Mouse (Mus musculus): ENCODE results near the gene Dab2ip. TPM values are rescaled to one million over a fixed set of nuclear protein-coding genes. Genes with fewer than 3 reads are reported as not detected.
A peak's percentile ranks its signal among the peaks of the same experiment; 100 is the strongest.

Gene Dab2ip
- polyA plus RNA-seq, 1 experiment from 2014 or later, result 40.0 TPM

DNA sequence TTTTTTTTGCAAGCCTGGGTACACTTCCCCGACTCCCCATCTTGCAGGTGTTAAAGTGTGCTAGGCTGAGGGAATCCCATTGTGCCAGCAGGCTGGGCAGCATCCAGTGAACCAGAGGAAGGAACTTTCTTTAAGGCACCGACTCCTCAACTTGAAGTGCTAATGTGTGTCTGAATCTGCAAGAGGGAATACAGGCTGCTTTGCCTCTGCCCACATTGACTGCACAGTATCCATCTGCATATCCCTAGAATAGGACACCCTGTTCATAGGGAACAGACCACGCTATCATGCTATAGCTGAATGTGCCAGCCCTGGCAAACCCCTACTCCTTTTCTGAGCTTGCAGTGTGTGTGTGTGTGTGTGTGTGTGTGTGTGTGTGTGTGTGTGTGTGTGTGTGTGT lies 115.1 kb downstream of the Dab2ip start:
- Histone ChIP-seq H3K4me1 (peaks cover 100% of the 10 kb centered on the region), H3K4me2 (no peak overlapping the region), H3K27ac (replicated peaks) (no peak overlapping the region), H3K4me3 (no peak overlapping the region), H3K27me3 (replicated peaks) (no peaks in the 10 kb centered on the region), H3K9me3 (no peaks in the 10 kb centered on the region), H3K36me3 (0 out of 2 replicates have a peak, but pooled peaks cover 9% of the 10 kb centered on the region), H3K9ac (no peak overlapping the region; the same call in 1 of the 2 replicates)
- ATAC-seq (ENCODE audit: extremely low read depth, insufficient number of reproducible peaks, low FRiP score, low TSS enrichment), result no peak
- 75% methylated on average over 3 of the region's 3 CpGs for WGBS

GRCm38 (mm10) chr2:35673986-35674385 lies 115.9 kb downstream of the Dab2ip start:
- 0 out of 2 replicates have a peak, but pooled peaks cover 5% of the 10 kb centered on the region for H3K36me3 ChIP-seq
- no peak overlapping the region for H3K27ac ChIP-seq (replicated peaks)
- no peak for ATAC-seq (ENCODE audit: extremely low read depth, insufficient number of reproducible peaks, low FRiP score, low TSS enrichment)
- H3K9ac ChIP-seq, result no peak overlapping the region
- WGBS, result 46% methylated on average over 3 of the region's 3 CpGs
- no peaks in the 10 kb centered on the region for H3K27me3 ChIP-seq (replicated peaks)
- H3K4me2 ChIP-seq, result no peak overlapping the region
- H3K9me3 ChIP-seq, result no peaks in the 10 kb centered on the region
- no peak overlapping the region for H3K4me3 ChIP-seq
- peaks cover 100% of the 10 kb centered on the region for H3K4me1 ChIP-seq

- no peaks in the 10 kb centered on the region for H3K9me3 ChIP-seq
- WGBS, result 71% methylated on average over 5 of the region's 5 CpGs
- H3K27ac ChIP-seq (replicated peaks), result no peak overlapping the region
- ATAC-seq (ENCODE audit: extremely low read depth, insufficient number of reproducible peaks, low FRiP score, low TSS enrichment), result no peak
- no peak overlapping the region for H3K9ac ChIP-seq
- 0 out of 2 replicates have a peak, but pooled peaks cover 5% of the 10 kb centered on the region for H3K36me3 ChIP-seq
- H3K27me3 ChIP-seq (replicated peaks), result no peaks in the 10 kb centered on the region
- H3K4me2 ChIP-seq, result no peak overlapping the region
- peaks cover 100% of the 10 kb centered on the region for H3K4me1 ChIP-seq
- H3K4me3 ChIP-seq, result no peak overlapping the region
Observed at GRCm38 (mm10) chr2:35674431-35674830, 116.4 kb downstream of the Dab2ip start.

- no peak for ATAC-seq (ENCODE audit: extremely low read depth, insufficient number of reproducible peaks, low FRiP score, low TSS enrichment)
- H3K9ac ChIP-seq, result peak overlapping the region; percentile 65
- WGBS, result 14% methylated on average over 5 of the region's 5 CpGs
- H3K4me1 ChIP-seq, result peaks cover 100% of the 10 kb centered on the region
- peak overlapping the region; percentile 84 for H3K27ac ChIP-seq (replicated peaks)
- no peaks in the 10 kb centered on the region for H3K27me3 ChIP-seq (replicated peaks)
- H3K4me2 ChIP-seq, result peak overlapping the region; percentile 34
- H3K9me3 ChIP-seq, result no peaks in the 10 kb centered on the region
- H3K4me3 ChIP-seq, result no peak overlapping the region
- no peaks in the 10 kb centered on the region for H3K36me3 ChIP-seq
Observed at GRCm38 (mm10) chr2:35676075-35676665, 118.1 kb downstream of the Dab2ip start.

DNA sequence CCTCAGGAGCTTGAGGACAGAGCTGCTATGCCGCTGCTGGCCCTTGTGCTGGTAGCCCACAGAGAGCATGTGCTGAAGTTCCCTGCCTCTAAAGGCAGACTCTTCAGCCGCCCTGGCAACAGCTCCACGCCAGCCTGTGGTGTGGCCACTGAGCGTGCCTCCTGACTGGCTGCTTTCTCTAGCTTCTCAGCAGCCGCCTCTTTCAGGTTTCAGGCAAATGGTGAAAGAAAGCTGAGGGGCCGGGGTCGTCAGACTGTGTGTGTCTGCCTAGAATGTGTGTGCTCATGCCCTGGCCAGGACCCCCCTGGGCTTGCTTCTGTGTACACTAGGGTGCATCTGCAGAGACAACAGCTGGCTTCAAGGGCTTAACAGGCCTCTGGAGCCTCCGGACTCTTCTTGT lies 119.8 kb downstream of the Dab2ip start:
- ATAC-seq (ENCODE audit: extremely low read depth, insufficient number of reproducible peaks, low FRiP score, low TSS enrichment), result no peak
- peak overlapping the region; percentile 65 for H3K9ac ChIP-seq
- peaks cover 100% of the 10 kb centered on the region for H3K4me1 ChIP-seq
- no peak overlapping the region for H3K4me3 ChIP-seq
- H3K9me3 ChIP-seq, result no peaks in the 10 kb centered on the region
- no peak overlapping the region for H3K4me2 ChIP-seq
- no peaks in the 10 kb centered on the region for H3K36me3 ChIP-seq
- H3K27me3 ChIP-seq (replicated peaks), result no peaks in the 10 kb centered on the region
- H3K27ac ChIP-seq (replicated peaks), result peak overlapping the region; percentile 84
- 31% methylated on average over 8 of the region's 8 CpGs for WGBS

- WGBS, result 17% methylated on average over 4 of the region's 4 CpGs
- no peaks in the 10 kb centered on the region for H3K9me3 ChIP-seq
- H3K9ac ChIP-seq, result peak overlapping the region; percentile 65
- ATAC-seq (ENCODE audit: extremely low read depth, insufficient number of reproducible peaks, low FRiP score, low TSS enrichment), result no peak
- no peak overlapping the region for H3K4me2 ChIP-seq
- peaks cover 100% of the 10 kb centered on the region for H3K4me1 ChIP-seq
- H3K27me3 ChIP-seq (replicated peaks), result no peaks in the 10 kb centered on the region
- H3K27ac ChIP-seq (replicated peaks), result peak overlapping the region; percentile 84
- no peaks in the 10 kb centered on the region for H3K36me3 ChIP-seq
- H3K4me3 ChIP-seq, result no peak overlapping the region
Observed at GRCm38 (mm10) chr2:35678440-35678839, 120.4 kb downstream of the Dab2ip start.

- H3K4me1 ChIP-seq, result peaks cover 100% of the 10 kb centered on the region
- peak overlapping the region; percentile 84 for H3K27ac ChIP-seq (replicated peaks)
- H3K4me2 ChIP-seq, result peak overlapping the region; percentile 18; the same call in 1 of the 2 replicates
- no peaks in the 10 kb centered on the region for H3K9me3 ChIP-seq
- ATAC-seq (ENCODE audit: extremely low read depth, insufficient number of reproducible peaks, low FRiP score, low TSS enrichment), result 0 out of 2 replicates have a peak, but pooled peaks have one; percentile 5
- H3K27me3 ChIP-seq (replicated peaks), result no peaks in the 10 kb centered on the region
- H3K36me3 ChIP-seq, result no peaks in the 10 kb centered on the region
- H3K4me3 ChIP-seq, result no peak overlapping the region
- WGBS, result 30% methylated on average over 10 of the region's 10 CpGs
- H3K9ac ChIP-seq, result peak overlapping the region; percentile 61
Observed at GRCm38 (mm10) chr2:35679812-35680672, 122.0 kb downstream of the Dab2ip start.

DNA sequence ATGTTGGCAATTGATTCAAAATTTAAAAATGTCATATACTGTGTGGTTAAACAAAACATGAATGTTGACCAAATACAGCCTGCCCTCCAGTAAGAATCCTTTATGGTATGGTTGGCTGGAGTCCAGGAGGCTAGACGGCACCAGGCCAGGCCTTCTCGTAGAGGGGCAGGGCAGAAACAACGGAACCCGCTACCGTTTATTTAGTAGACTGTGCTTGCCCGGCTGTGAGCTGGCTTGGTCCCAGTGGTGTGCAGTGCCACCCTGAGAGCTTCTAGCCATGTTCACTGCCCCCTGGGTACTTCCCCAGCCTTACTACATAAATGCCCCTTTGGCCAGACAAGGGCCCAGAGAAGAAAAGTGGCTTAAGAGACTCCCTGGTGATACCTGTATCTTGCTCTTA lies 122.8 kb downstream of the Dab2ip start:
- no peaks in the 10 kb centered on the region for H3K9me3 ChIP-seq
- WGBS, result 18% methylated on average over 6 of the region's 6 CpGs

GRCm38 (mm10) chr2:35684005-35684404 lies 125.9 kb downstream of the Dab2ip start:
- H3K9me3 ChIP-seq, result no peaks in the 10 kb centered on the region
- H3K27me3 ChIP-seq (replicated peaks), result no peaks in the 10 kb centered on the region
- no peak overlapping the region for H3K4me3 ChIP-seq
- H3K4me2 ChIP-seq, result peak overlapping the region; percentile 17
- no peak; the same call in 1 of the 2 replicates for ATAC-seq (ENCODE audit: extremely low read depth, insufficient number of reproducible peaks, low FRiP score, low TSS enrichment)
- 7% methylated on average over 3 of the region's 3 CpGs for WGBS
- H3K4me1 ChIP-seq, result peaks cover 100% of the 10 kb centered on the region
- peaks cover 4% of the 10 kb centered on the region; the same call in 1 of the 2 replicates for H3K36me3 ChIP-seq
- peak overlapping the region; percentile 71 for H3K9ac ChIP-seq
- peak overlapping the region; percentile 88 for H3K27ac ChIP-seq (replicated peaks)

More for the DNA sequence above, 122.8 kb downstream of the Dab2ip start:
- no peak; the same call in 1 of the 2 replicates for ATAC-seq (ENCODE audit: extremely low read depth, insufficient number of reproducible peaks, low FRiP score, low TSS enrichment)
- Histone ChIP-seq H3K4me2 (peak overlapping the region; percentile 32), H3K9ac (peak overlapping the region; percentile 61), H3K27ac (replicated peaks) (peak overlapping the region; percentile 84), H3K4me1 (peaks cover 100% of the 10 kb centered on the region), H3K36me3 (no peaks in the 10 kb centered on the region; the same call in 1 of the 2 replicates), H3K4me3 (no peak overlapping the region), H3K27me3 (replicated peaks) (no peaks in the 10 kb centered on the region)

DNA sequence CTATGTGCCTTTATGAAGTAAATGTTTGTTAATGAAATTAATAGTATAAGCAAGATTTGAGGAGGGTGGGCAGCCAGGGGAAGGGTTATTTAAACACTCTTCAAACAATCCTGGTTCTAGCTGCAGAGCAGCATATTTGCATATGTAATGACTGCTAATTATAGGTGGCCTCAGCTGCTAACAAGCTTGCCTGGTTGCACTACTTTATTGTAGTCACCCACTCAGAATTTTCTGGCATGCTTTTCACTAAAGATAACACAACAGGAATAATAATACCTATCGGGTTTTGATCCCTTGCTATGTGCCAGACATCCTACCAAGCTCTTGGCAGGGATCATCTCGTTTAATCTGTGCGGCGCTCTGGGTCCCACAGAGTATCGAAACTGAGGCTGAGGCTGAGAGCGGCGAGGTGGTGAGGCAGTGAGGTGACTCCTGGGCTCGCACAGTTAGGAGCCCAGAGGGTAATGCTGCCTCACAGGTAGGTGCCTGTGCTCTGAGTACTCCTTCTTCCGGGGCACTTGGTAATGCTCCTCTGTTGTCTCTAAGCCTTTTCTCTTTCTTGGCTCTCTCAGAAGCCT lies 126.8 kb downstream of the Dab2ip start:
- Histone ChIP-seq H3K4me2 (no peak overlapping the region), H3K27ac (replicated peaks) (peak overlapping the region; percentile 88), H3K4me1 (peaks cover 100% of the 10 kb centered on the region), H3K9ac (peak overlapping the region; percentile 54), H3K27me3 (replicated peaks) (no peaks in the 10 kb centered on the region), H3K9me3 (no peaks in the 10 kb centered on the region), H3K36me3 (peaks cover 4% of the 10 kb centered on the region; the same call in 1 of the 2 replicates), H3K4me3 (no peak overlapping the region)
- WGBS, result 34% methylated on average over 9 of the region's 9 CpGs
- ATAC-seq (ENCODE audit: extremely low read depth, insufficient number of reproducible peaks, low FRiP score, low TSS enrichment), result no peak

DNA sequence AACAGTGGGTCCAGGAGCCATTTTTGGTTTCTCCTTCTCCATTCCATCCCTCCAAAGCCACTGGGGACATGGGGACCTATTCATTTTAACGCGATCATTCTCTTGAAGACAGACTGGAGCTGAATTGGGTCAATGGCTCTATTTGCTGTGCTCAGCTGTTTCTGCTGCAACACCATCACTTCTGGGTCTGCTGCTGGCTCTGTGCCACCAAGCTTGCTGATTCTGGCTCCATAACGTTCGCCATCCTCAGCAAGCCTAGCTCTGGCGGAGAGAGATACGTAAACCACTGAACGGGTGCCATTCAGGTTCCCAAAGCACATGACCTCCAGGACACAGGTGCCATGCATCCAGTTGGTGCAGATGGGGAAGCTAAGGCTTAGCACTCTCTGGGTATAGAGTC lies 128.0 kb downstream of the Dab2ip start:
- WGBS, result 74% methylated on average over 7 of the region's 7 CpGs
- H3K27ac ChIP-seq (replicated peaks), result no peak overlapping the region
- H3K4me1 ChIP-seq, result peaks cover 100% of the 10 kb centered on the region
- no peak overlapping the region for H3K4me3 ChIP-seq
- no peak overlapping the region for H3K9ac ChIP-seq
- ATAC-seq (ENCODE audit: extremely low read depth, insufficient number of reproducible peaks, low FRiP score, low TSS enrichment), result no peak
- no peaks in the 10 kb centered on the region for H3K27me3 ChIP-seq (replicated peaks)
- peaks cover 4% of the 10 kb centered on the region; the same call in 1 of the 2 replicates for H3K36me3 ChIP-seq
- H3K9me3 ChIP-seq, result no peaks in the 10 kb centered on the region
- no peak overlapping the region for H3K4me2 ChIP-seq

All from heart, embryonic 13.5 days (tissue).